Mouse (Mus musculus): ENCODE data around the gene Spata32. TPM values are rescaled to one million over a fixed set of nuclear protein-coding genes. Genes with fewer than 3 reads are reported as not detected.

Gene Spata32
- not detected for total RNA-seq (2023)

DNA sequence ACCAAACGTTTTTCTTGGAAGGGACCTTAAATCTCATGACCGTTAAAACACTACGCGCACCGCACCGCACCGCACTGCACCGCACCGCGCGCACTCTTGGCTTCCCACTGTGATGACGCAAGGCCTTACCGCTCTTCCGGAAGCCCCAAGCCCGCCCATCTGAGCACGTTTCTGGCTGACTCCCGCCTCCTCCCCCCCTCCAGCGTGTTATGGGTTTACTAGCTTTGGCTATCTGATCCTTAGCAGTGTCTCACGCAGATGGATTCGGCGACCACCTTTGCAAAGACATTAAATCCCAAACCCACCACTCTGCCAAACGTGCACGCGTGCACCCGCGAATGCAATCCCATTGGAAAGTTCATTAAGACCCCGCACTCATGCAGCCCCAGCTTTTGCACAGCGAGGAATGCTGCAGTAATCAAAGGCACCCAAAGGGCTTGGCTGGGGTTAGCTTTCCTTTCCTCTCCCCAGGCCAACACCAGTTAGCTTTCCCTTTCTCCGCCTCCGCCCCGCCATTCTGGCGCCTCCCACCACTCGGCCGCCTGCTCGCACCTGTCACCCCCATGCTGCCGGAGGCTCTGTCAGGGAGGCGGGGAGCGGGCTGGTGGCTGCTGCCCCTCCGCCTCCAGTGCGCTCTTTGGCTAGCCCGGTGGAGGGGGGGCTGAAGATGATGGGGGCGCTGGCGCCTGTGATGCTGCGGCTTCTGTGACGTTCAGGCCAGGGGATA, at the start of gene Spata32:
TSS of gene Spata32 (minus strand) at position 643 of the 727 bp plus-strand sequence.

GRCm38 (mm10) chr11:103267346-103268219, 49.4 kb upstream of the Spata32 start, which contains the start of gene Map3k14:
Gene Map3k14 (minus strand): TSS chr11:103267472.

GRCm38 (mm10) chr11:103208458-103208857, 9.8 kb downstream of the Spata32 start, which contains the start of gene 1700023F06Rik:
Gene 1700023F06Rik (minus strand): TSS chr11:103208558.

DNA sequence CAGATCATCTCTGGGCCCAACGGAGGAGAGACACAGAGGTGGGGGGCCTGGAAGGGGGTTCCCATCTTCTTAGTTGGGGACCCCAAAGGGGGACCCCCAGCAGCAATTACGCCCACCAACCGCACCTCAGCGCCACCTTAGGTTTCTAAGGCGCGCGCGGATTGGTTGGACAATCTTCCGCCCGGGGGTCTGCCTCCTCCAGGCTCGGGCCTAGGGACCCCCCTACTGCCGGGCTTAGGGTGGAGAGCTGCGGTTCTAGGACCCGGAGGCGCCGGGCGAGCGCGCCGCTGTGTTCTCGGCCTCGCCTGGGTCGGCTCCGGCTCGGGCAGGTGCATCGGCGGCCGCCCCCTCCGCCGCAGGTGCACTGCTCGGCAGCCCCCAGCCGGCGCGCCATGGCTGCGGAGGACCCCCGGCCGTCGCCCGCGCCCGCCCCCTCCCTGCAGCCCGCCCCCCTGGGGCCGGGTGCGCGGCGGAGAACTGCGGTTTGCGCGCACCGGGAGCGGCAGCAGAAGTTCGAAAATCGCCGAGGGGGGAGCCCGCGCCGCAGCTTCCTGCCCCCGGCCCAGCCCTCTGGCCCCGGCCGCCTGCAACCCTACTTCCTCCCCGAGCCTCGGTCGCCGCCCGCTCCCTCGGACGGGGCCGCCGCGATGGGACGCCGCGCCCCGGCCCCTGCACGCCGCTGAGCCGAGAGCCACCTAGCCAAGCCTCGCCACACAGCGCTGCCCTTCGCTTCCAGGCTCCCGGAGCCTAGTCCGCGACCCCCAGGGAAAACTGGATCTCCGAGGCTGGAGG, 47.5 kb downstream of the Spata32 start, which contains the start of gene Fmnl1:
TSS of gene Fmnl1 (plus strand) at position 614 of the 792 bp plus-strand sequence.

Other genes with a start within 250 kb of the Spata32 start
- gene Nmt1, start 190.2 kb downstream of the Spata32 start, total RNA-seq (2023) = 10 to 100 TPM; 61.4 to 63.8 TPM
- 10 to 100 TPM; 19.6 to 21.8 TPM for gene Dcakd, start 190.1 kb downstream of the Spata32 start, total RNA-seq (2023)
- gene Plcd3, start 116.8 kb downstream of the Spata32 start, total RNA-seq (2023) = under 1 TPM; 0.33 to 0.59 TPM
- gene Acbd4, start 116.8 kb downstream of the Spata32 start, total RNA-seq (2023) = 10 to 100 TPM; 16.9 to 19.3 TPM
- 10 to 100 TPM; 33.5 to 37.7 TPM for gene Hexim1, start 102.2 kb downstream of the Spata32 start, total RNA-seq (2023)
- 1 to 10 TPM; 1.7 to 2.1 TPM for gene Hexim2, start 86.0 kb downstream of the Spata32 start, total RNA-seq (2023)
- 100 to 1,000 TPM; 465 to 579 TPM for gene Fmnl1, start 47.3 kb downstream of the Spata32 start, total RNA-seq (2023)
- not detected for gene 1700023F06Rik, start 9.9 kb downstream of the Spata32 start, total RNA-seq (2023)
- 10 to 100 TPM; 27.9 to 35.2 TPM for gene Map3k14, start 49.0 kb upstream of the Spata32 start, total RNA-seq (2023)
- 10 to 100 TPM; 57.0 to 60.2 TPM for gene Arhgap27, start 145.3 kb upstream of the Spata32 start, total RNA-seq (2023)
- gene Plekhm1, start 194.3 kb upstream of the Spata32 start, total RNA-seq (2023) = 10 to 100 TPM; 42.6 to 46.1 TPM